Mouse (Mus musculus) activated CD4-positive, CD25-positive, alpha-beta regulatory T cell, adult 9 weeks (primary cell): ENCODE results near the gene Olfr435. TPM values are rescaled to one million over a fixed set of nuclear protein-coding genes. Genes with fewer than 3 reads are reported as not detected.

Experiments used
- polyA plus RNA-seq: library from polyadenylated mRNA; unstranded; fragments of 100-300 nt; shearing (Covaris generic); gene quantifications from one replicate; pipeline ENCODE4 v1.2.1, GENCODE M21; 2017

Gene Olfr435
- not detected for polyA plus RNA-seq

GRCm38 (mm10) chr6:43196781-43197180 is at the start of gene Olfr435:
Gene Olfr435, plus strand, starts transcription at chr6:43197146.

GRCm38 (mm10) chr6:43162982-43163381 is 34.0 kb upstream of the Olfr435 start, which contains the start of gene Olfr437:
Gene Olfr437, plus strand, starts transcription at chr6:43163282.

GRCm38 (mm10) chr6:43171840-43172239 is 25.1 kb upstream of the Olfr435 start, which contains the start of gene Olfr13:
Gene Olfr13, plus strand, starts transcription at chr6:43172140.

DNA sequence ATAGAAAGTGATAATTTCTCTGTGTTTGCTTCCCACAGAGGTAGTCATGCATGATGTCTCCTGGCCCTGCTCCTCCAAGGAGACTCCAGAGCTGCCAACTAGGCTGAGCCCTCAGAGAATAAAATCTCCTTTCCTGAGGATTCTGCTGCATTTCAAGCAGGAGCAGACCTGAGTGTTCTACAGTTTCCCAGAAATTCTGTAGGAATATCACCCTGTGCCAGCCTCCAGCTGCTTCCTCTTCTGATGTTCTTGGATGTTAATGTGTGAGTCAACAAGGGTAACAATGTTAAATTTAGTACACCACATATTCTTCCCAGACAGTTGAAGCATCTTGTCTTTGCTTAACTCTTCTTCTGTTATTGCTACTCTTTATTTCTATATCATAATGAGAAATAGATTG is 15.9 kb downstream of the Olfr435 start, which contains the start of gene Olfr434:
TSS of gene Olfr434 (plus strand) at position 149 of the 400 bp plus-strand sequence.

GRCm38 (mm10) chr6:43231255-43231654 is 34.3 kb downstream of the Olfr435 start, which contains the start of gene Olfr47:
Gene Olfr47, plus strand, starts transcription at chr6:43231529.

Other genes with a start within 250 kb of the Olfr435 start
- gene Olfr444, start 248.1 kb upstream of the Olfr435 start, polyA plus RNA-seq, result not detected
- not detected for gene Olfr441, start 90.8 kb upstream of the Olfr435 start, polyA plus RNA-seq
- gene Olfr237-ps1, start 50.6 kb upstream of the Olfr435 start, polyA plus RNA-seq, result not detected
- not detected for gene Olfr437, start 33.9 kb upstream of the Olfr435 start, polyA plus RNA-seq
- not detected for gene Olfr13, start 25.0 kb upstream of the Olfr435 start, polyA plus RNA-seq
- not detected for gene Olfr434, start 15.9 kb downstream of the Olfr435 start, polyA plus RNA-seq
- not detected for gene Olfr47, start 34.4 kb downstream of the Olfr435 start, polyA plus RNA-seq
- gene Arhgef5, start 68.4 kb downstream of the Olfr435 start, polyA plus RNA-seq, result 6.4 TPM
- gene Nobox, start 112.4 kb downstream of the Olfr435 start, polyA plus RNA-seq, result not detected